Mouse (Mus musculus) limb, embryonic 11.5 days (tissue): ENCODE results near the gene Ccdc43. TPM values are rescaled to one million over a fixed set of nuclear protein-coding genes. Genes with fewer than 3 reads are reported as not detected.
"Not testable (repeated sequence)": the region's sequence is repeated elsewhere in the genome, so short reads cannot be mapped to it uniquely, and the experiment has no call there.

ENCODE experiments used
- ATAC-seq: fragments of 200-750 bp; cut with Nextera tagmentation; 2 replicates; pipeline ENCODE4 v1.8.0; 2017; ENCODE audit warnings: low read depth; ENCODE audit not compliant: insufficient number of reproducible peaks, low FRiP score, low TSS enrichment
- DNase-seq: peaks from one replicate; pipeline ENCODE4 v3.0.0-alpha.2; 2015; ENCODE audit warnings: low spot score
- H3K27ac ChIP-seq: fragments of 300-500 bp; sonication (generic); replicated peaks from 2 replicates; pipeline ENCODE4 v1.5.1; 2014; ENCODE audit warnings: low read depth, mild to moderate bottlenecking, low read length
- H3K27me3 ChIP-seq: fragments of 300-500 bp; sonication (generic); 2 replicates; pipeline ENCODE4 v1.6.1; 2014; ENCODE audit warnings: mild to moderate bottlenecking, low read length, mixed read lengths; ENCODE audit not compliant: control insufficient read depth, insufficient read depth
- H3K36me3 ChIP-seq: fragments of 300-500 bp; sonication (generic); 2 replicates; pipeline ENCODE4 v1.6.1; 2014; ENCODE audit warnings: mild to moderate bottlenecking, low read length, moderate library complexity, mixed read lengths; ENCODE audit not compliant: control insufficient read depth, insufficient read depth
- H3K4me1 ChIP-seq: fragments of 300-500 bp; sonication (generic); 2 replicates; pipeline ENCODE4 v1.6.1; 2014; ENCODE audit warnings: low read length, mixed read lengths; ENCODE audit not compliant: control insufficient read depth, insufficient read depth
- H3K4me2 ChIP-seq: fragments of 300-500 bp; sonication (generic); 2 replicates; pipeline ENCODE4 v1.6.1; 2014; ENCODE audit warnings: low read depth, mild to moderate bottlenecking, moderate library complexity; ENCODE audit not compliant: severe bottlenecking
- H3K4me3 ChIP-seq: fragments of 300-500 bp; sonication (generic); 2 replicates; pipeline ENCODE4 v1.5.1; 2014; ENCODE audit warnings: low read depth, low read length
- H3K9ac ChIP-seq: fragments of 300-500 bp; sonication (generic); 2 replicates; pipeline ENCODE4 v1.6.1; 2014; ENCODE audit warnings: mild to moderate bottlenecking, low read length
- H3K9me3 ChIP-seq: fragments of 300-500 bp; sonication (generic); 2 replicates; pipeline ENCODE4 v1.6.1; 2016; ENCODE audit warnings: low read length; ENCODE audit not compliant: control insufficient read depth
- WGBS: fragments of 180-500 bp; shearing (Covaris S2); extraction: QIAGEN DNeasy Blood & Tissue Kit; methylation state at CpG from one replicate; pipeline ENCODE4 v1.1.7; 2014; 5-methylcytosine and 5-hydroxymethylcytosine counted together
- polyA plus RNA-seq: library from polyadenylated mRNA; unstranded; fragments of >200 nt; fragmentation: Nextera tagmentation; extraction: Ambion mirVana; gene quantifications from 2 replicates; pipeline ENCODE4 v1.2.1, GENCODE M21; 2014

Gene Ccdc43
- polyA plus RNA-seq, 1 experiment from 2014 or later: 58.4 TPM

DNA sequence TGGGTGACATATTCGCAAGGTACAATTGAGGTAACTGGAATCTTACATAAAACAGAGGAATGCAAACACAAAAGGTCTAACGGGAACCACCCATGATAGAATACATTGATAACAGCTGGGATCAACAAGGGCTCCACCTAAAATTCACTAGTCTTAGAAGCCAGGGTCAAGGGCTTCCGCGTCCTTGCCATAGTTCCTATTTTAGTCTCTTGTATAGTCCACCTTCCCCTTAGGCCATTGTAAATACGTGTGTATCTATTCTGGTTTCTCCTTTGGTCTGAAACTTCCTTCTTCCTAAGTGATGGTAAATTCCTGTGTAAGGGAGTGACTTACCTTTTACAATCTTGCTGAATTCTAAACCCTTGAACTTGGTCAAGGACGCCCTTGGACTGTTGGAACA, 4.6 kb upstream of the Ccdc43 start:
- H3K4me1 ChIP-seq, H3K9ac ChIP-seq, H3K27ac ChIP-seq, DNase-seq, H3K4me3 ChIP-seq, H3K27me3 ChIP-seq, ATAC-seq, H3K4me2 ChIP-seq, H3K9me3 ChIP-seq, H3K36me3 ChIP-seq: not testable (repeated sequence)
- WGBS: 94% methylated on average over 6 of the region's 6 CpGs

GRCm38 (mm10) chr11:102698018-102698476, 465 bp upstream of the Ccdc43 start:
- ATAC-seq: no peak

GRCm38 (mm10) chr11:102695289-102695688, 2.3 kb downstream of the Ccdc43 start:
- H3K9ac ChIP-seq: no peak overlapping the region
- H3K9me3 ChIP-seq: no peaks in the 10 kb centered on the region; the same call in 1 of the 2 replicates
- H3K4me3 ChIP-seq: no peak overlapping the region
- H3K4me1 ChIP-seq: peaks cover 7% of the 10 kb centered on the region; the same call in 1 of the 2 replicates
- WGBS: 89% methylated on average over 7 of the region's 7 CpGs
- no peak overlapping the region for H3K4me2 ChIP-seq
- no peak for ATAC-seq
- H3K27ac ChIP-seq: no peak overlapping the region
- H3K27me3 ChIP-seq: no peaks in the 10 kb centered on the region
- DNase-seq: no peak
- H3K36me3 ChIP-seq: no peaks in the 10 kb centered on the region

More at GRCm38 (mm10) chr11:102698018-102698476, 465 bp upstream of the Ccdc43 start:
- Histone ChIP-seq H3K9me3 (no peaks in the 10 kb centered on the region; the same call in 1 of the 2 replicates), H3K27me3 (no peaks in the 10 kb centered on the region), H3K4me2 (peak overlapping the region; percentile 70), H3K36me3 (no peaks in the 10 kb centered on the region), H3K4me1 (peaks cover 7% of the 10 kb centered on the region; the same call in 1 of the 2 replicates), H3K27ac (no peak overlapping the region), H3K9ac (peak overlapping the region; percentile 90), H3K4me3 (peak overlapping the region; percentile 77)
- DNase-seq: no peak
- WGBS: 22% methylated on average over 9 of the region's 9 CpGs

DNA sequence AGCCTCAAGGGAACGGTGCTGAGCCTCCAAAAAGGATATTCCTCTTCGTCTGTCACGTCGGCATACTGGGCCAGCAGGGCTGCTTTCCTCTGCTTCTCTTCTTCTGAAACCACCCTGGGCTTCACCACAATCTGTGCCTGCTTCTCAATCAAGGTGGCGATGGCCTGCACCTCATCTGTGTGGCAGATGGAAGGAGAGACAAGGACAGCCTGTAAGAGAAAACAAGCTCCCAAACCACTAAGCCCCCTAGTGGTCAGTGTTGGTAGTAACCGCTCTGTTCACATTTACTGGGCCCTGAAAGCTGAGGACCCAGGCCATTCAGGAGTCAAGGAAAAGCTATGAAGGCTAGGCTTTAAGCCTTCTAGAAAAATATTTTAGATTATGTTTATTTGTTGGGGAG, 7.4 kb downstream of the Ccdc43 start:
- Histone ChIP-seq H3K4me3 (no peak overlapping the region), H3K27ac (no peak overlapping the region), H3K9ac (no peak overlapping the region), H3K36me3 (peaks cover 8% of the 10 kb centered on the region; the same call in 1 of the 2 replicates), H3K4me1 (no peaks in the 10 kb centered on the region), H3K27me3 (no peaks in the 10 kb centered on the region), H3K9me3 (no peaks in the 10 kb centered on the region; the same call in 1 of the 2 replicates), H3K4me2 (no peak overlapping the region)
- no peak for ATAC-seq
- 60% methylated on average over 6 of the region's 6 CpGs for WGBS
- peak; percentile 89 for DNase-seq

- Histone ChIP-seq H3K27ac (no peak overlapping the region), H3K9ac (no peak overlapping the region), H3K4me2 (no peak overlapping the region), H3K4me1 (no peaks in the 10 kb centered on the region), H3K27me3 (peaks cover 16% of the 10 kb centered on the region), H3K36me3 (no peaks in the 10 kb centered on the region), H3K4me3 (no peak overlapping the region), H3K9me3 (peaks cover 10% of the 10 kb centered on the region; the same call in 1 of the 2 replicates)
- 41% methylated on average over 80 of the region's 84 CpGs for WGBS
- no peak for DNase-seq
- no peak for ATAC-seq
These were observed 31.7 kb downstream of the Ccdc43 start for GRCm38 (mm10) chr11:102665637-102666435.

DNA sequence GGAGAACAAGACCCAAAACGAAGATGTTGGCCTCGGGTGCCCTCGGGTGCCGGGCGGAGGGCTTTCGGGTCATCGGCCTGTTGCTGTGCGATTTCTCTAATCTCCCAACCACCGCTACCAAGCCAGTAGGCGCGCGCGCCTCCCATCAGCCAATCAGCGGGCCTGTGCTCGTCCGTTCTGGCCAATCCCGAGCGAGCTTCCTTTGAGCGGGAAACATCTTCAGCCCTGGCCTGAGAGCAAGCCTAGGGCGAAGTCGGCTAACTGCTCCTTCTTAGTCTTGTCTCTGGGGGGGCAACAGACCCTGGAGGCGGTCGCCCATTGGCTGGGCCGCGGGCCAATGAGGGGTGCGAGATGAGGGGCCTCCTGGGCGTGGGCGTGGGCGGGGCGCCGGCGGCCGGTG, 32.4 kb downstream of the Ccdc43 start:
- Histone ChIP-seq H3K4me3 (no peak overlapping the region), H3K9me3 (peaks cover 10% of the 10 kb centered on the region; the same call in 1 of the 2 replicates), H3K4me2 (no peak overlapping the region), H3K4me1 (no peaks in the 10 kb centered on the region), H3K27me3 (peaks cover 16% of the 10 kb centered on the region), H3K27ac (no peak overlapping the region), H3K36me3 (no peaks in the 10 kb centered on the region), H3K9ac (no peak overlapping the region)
- ATAC-seq (no peak), DNase-seq (no peak)
- 48% methylated on average over 31 of the region's 33 CpGs for WGBS

- WGBS: 82% methylated on average over 3 of the region's 3 CpGs
- no peak within 1 kb of the TSS for H3K9ac ChIP-seq
- H3K36me3 ChIP-seq: no peaks in the 10 kb centered on the region
- ATAC-seq (no peak), DNase-seq (no peak)
- no peak within 1 kb of the TSS for H3K27ac ChIP-seq
- H3K27me3 ChIP-seq: peaks cover 16% of the 10 kb centered on the region
- no peak within 1 kb of the TSS for H3K4me2 ChIP-seq
- peaks cover 10% of the 10 kb centered on the region; the same call in 1 of the 2 replicates for H3K9me3 ChIP-seq
- H3K4me1 ChIP-seq: no peaks in the 10 kb centered on the region
- no peak within 1 kb of the TSS for H3K4me3 ChIP-seq
These were observed 34.2 kb downstream of the Ccdc43 start, which contains the start of gene Meioc for GRCm38 (mm10) chr11:102663416-102663815. Gene Meioc, plus strand, starts transcription at chr11:102663716.

DNA sequence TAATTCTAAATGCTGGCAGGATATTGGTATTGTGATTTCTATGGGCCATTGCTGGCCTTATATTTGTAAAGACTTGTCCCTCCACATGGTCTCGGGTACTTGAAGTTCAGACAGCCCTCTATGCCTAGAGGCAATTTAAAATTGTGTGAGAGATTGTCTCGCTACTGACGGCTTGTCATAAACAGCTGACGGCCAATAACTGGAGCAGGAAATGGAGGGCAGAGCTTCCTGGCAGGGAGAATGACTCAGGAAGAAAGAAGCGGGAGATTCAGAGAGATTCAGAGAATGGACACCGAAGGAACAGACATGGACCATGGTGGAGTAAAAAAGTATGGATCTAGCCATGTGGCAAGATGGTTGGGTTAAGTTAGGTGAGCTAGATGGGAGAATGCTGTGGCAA, 40.7 kb downstream of the Ccdc43 start:
- Histone ChIP-seq H3K9ac (no peak overlapping the region), H3K27me3 (no peaks in the 10 kb centered on the region), H3K4me3 (no peak overlapping the region), H3K27ac (no peak overlapping the region), H3K4me2 (no peak overlapping the region), H3K9me3 (no peaks in the 10 kb centered on the region), H3K4me1 (no peaks in the 10 kb centered on the region), H3K36me3 (no peaks in the 10 kb centered on the region)
- DNase-seq (no peak), ATAC-seq (no peak)
- 63% methylated on average over 6 of the region's 6 CpGs for WGBS
